Mouse (Mus musculus): ENCODE results near the gene Pirt.

DNA sequence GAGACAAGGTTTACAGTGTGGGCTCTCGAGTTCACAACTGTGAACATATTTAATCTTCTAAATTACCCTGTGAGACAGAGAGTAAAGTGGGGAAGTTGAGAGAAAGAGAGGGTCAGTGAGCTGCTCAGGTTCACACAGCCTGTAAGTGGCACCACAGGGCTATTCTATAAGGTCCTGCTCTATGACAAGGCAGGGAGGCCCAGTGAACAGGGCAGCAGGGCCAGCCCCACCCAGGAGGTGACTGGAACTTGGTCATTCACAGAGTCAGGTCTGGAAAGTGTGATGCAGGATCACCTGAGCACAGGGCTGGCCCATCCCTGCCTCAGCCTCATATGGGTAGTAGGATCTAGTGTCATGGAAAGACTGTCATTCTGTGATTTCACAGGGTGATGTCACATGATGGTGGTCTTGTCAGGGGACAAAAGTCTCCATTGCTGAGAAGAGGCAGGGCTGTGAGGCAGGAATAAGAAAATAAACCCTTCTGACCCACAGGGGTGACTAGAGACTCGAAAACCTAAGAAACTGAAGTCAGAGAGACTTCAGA lies 33.5 kb downstream of the Pirt start:
- TF ChIP-seq ZNF384 (IDR thresholded peaks at IDR 0.05; ENCODE audit: low read depth, low read length) (no peak), CHD2 (IDR thresholded peaks at IDR 0.05; ENCODE audit: low read depth, low read length) (no peak), ZC3H11A (IDR thresholded peaks at IDR 0.05; ENCODE audit: borderline replicate concordance, low read depth, low read length) (no peak), HCFC1 (IDR thresholded peaks at IDR 0.05; ENCODE audit: borderline replicate concordance, insufficient read depth, low read length) (no peak), MAFK (IDR thresholded peaks at IDR 0.05; ENCODE audit: insufficient read depth, low read depth, low read length) (no peak)
